Mouse (Mus musculus) heart, adult 18-20 months (tissue): ENCODE measurements at regions not wholly inside any gene's neighbourhood (a gene's known extent, or its start where the extent isn't known, plus 50 kb on each side); places are given as distances from the start of the nearest gene placed in this dataset.
"Not testable (repeated sequence)": the region's sequence is repeated elsewhere in the genome, so short reads cannot be mapped to it uniquely, and the experiment has no call there.

Experiments
- DNase-seq, 2 experiments: peaks; one replicate each; pipeline ENCODE4 v3.0.0; 2021 to 2022; ENCODE audit warnings: mixed read lengths in 1 of 2

- DNase-seq = no peak
These were observed 122.2 kb downstream of the Ppp1r3a start for GRCm38 (mm10) chr6:14632837-14633236.

- DNase-seq = no peak
These were observed 123.2 kb downstream of the Ppp1r3a start for GRCm38 (mm10) chr6:14631719-14632445.

- DNase-seq = no peak
These were observed 138.4 kb downstream of the Ppp1r3a start for GRCm38 (mm10) chr6:14616629-14617028.

GRCm38 (mm10) chr6:14608076-14608475 is 147.0 kb downstream of the Ppp1r3a start:
- DNase-seq = no peak

GRCm38 (mm10) chr6:14600543-14601249 is 154.4 kb downstream of the Ppp1r3a start:
- no peak for DNase-seq

GRCm38 (mm10) chr6:14596880-14597466 is 158.1 kb downstream of the Ppp1r3a start:
- no peak for DNase-seq

- DNase-seq = peak; percentile 17 to 18
These were observed 169.2 kb downstream of the Ppp1r3a start for GRCm38 (mm10) chr6:14585827-14586226.

- no peak for DNase-seq
These were observed 171.2 kb downstream of the Ppp1r3a start for GRCm38 (mm10) chr6:14583829-14584228.

GRCm38 (mm10) chr6:14574607-14575006 is 180.5 kb downstream of the Ppp1r3a start:
- no peak for DNase-seq

GRCm38 (mm10) chr6:14573001-14573400 is 182.1 kb downstream of the Ppp1r3a start:
- no peak for DNase-seq

GRCm38 (mm10) chr6:14540333-14540732 is 214.7 kb downstream of the Ppp1r3a start:
- DNase-seq = no peak

- DNase-seq = no peak
These were observed 226.0 kb downstream of the Ppp1r3a start for GRCm38 (mm10) chr6:14529096-14529495.

GRCm38 (mm10) chr6:14528564-14528963 is 226.5 kb downstream of the Ppp1r3a start:
- no peak for DNase-seq

- peak in 1 of 2 experiments; percentile 9 for DNase-seq
These were observed 232.3 kb downstream of the Ppp1r3a start for GRCm38 (mm10) chr6:14522742-14523141.

GRCm38 (mm10) chr6:14521321-14521720 is 233.8 kb downstream of the Ppp1r3a start:
- no peak for DNase-seq

- DNase-seq = peak in 1 of 2 experiments; percentile 43
These were observed 250.9 kb downstream of the Ppp1r3a start for GRCm38 (mm10) chr6:14504171-14504570.

GRCm38 (mm10) chr6:14500663-14501062 is 254.4 kb downstream of the Ppp1r3a start:
- DNase-seq = no peak

GRCm38 (mm10) chr6:14499882-14500281 is 255.2 kb downstream of the Ppp1r3a start:
- DNase-seq = not testable (repeated sequence)

GRCm38 (mm10) chr6:14486642-14487041 is 268.4 kb downstream of the Ppp1r3a start:
- not testable (repeated sequence) for DNase-seq

- no peak for DNase-seq
These were observed 298.7 kb downstream of the Ppp1r3a start for GRCm38 (mm10) chr6:14456394-14456793.

- not testable (repeated sequence) for DNase-seq
These were observed 301.8 kb downstream of the Ppp1r3a start for GRCm38 (mm10) chr6:14453321-14453720.

- no peak for DNase-seq
These were observed 323.3 kb downstream of the Ppp1r3a start for GRCm38 (mm10) chr6:14431751-14432150.

- peak in 1 of 2 experiments; percentile 4 for DNase-seq
These were observed 345.3 kb downstream of the Ppp1r3a start for GRCm38 (mm10) chr6:14409772-14410171.
